Mouse (Mus musculus) lung, adult 2 months (tissue): ENCODE measurements around the gene Pllp.

ENCODE experiments used
- CTCF ChIP-seq: fragments of 200-500 bp; IDR thresholded peaks from 2 replicates; pipeline ENCODE4 v1.5.1; 2011; ENCODE audit warnings: mild to moderate bottlenecking, low read length, control low read depth; ENCODE audit not compliant: insufficient read depth
- POLR2A ChIP-seq: fragments of 200-500 bp; IDR thresholded peaks from 2 replicates; pipeline ENCODE4 v1.6.1; 2011; ENCODE audit warnings: low read depth, mild to moderate bottlenecking, control low read depth, low read length, borderline replicate concordance; ENCODE audit errors: extremely low read depth

DNA sequence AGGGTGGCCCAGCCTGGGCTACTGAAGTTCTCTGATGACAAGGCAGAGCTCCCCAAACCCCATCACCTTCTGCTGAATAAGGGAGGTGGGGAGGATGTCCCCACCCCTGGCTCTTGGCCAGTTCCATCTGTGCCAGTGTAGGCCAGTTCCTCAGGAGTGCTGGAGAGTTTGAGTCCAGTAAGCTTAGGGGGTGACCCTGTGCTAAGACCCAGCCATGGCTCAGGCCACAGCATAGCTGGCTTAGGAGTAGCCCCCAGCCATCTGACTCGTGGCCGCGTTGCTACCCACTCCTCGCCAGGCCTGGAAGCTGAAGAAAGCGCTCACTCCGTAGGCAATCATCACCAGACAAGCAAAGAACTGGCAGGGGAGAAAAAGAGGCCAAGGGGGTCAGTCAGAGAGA lies 20.2 kb downstream of the Pllp start:
- TF ChIP-seq CTCF (no peak), POLR2A (no peak)
